Mouse (Mus musculus): ENCODE data around the gene Zmynd8. TPM values are rescaled to one million over a fixed set of nuclear protein-coding genes. Genes with fewer than 3 reads are reported as not detected.

Zmynd8 gene
- polyA plus RNA-seq, 1 experiment from 2014 or later = 57.6 TPM

DNA sequence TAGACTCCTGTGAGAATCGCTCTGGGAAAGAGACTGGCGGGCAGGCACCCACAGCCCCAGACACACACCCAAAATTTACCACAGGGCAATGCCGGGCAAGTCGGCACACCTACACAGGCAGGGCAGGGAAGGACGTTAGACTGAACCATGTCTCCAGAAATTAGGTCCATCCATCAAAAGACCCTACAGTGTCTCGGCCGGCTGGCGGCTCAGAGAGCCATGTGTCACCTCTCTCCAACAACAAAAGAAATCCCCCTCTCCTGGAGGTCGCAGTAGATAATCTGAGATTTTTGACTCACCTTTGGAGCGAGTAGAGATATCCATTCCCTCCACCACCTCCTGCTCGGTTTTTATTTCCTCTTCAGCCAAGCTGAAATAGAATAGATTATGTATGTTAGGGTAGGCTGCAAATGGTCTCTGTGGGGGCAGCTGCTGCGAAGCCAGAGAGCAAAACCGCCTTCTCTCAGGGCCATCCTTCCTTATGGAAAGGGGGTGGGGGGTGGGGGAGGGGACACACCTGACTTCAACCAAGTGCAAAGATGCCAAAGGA, 23.3 kb downstream of the Zmynd8 start:
- Histone ChIP-seq H3K36me3 (ENCODE audit: control insufficient read depth, insufficient read depth, low read length) (peaks cover 29% of the 10 kb centered on the region; the same call in 1 of the 2 replicates), H3K9me3 (ENCODE audit: control insufficient read depth, low read depth, low read length) (no peaks in the 10 kb centered on the region), H3K9ac (replicated peaks; ENCODE audit: low read depth, low read length) (no peak overlapping the region; the same call in 1 of the 2 replicates), H3K27me3 (ENCODE audit: control insufficient read depth, insufficient read depth, low read length) (no peaks in the 10 kb centered on the region), H3K4me2 (replicated peaks; ENCODE audit: low read depth, low read length) (peak overlapping the region; percentile 19), H3K4me1 (ENCODE audit: control insufficient read depth, insufficient read depth, low read length) (peaks cover 70% of the 10 kb centered on the region), H3K27ac (ENCODE audit: low read length) (peak overlapping the region; percentile 87), H3K4me3 (ENCODE audit: low read depth, low read length) (no peak overlapping the region)
- WGBS = 22% methylated on average over 13 of the region's 13 CpGs
- ATAC-seq (ENCODE audit: insufficient number of reproducible peaks, insufficient read depth, low FRiP score, low read depth) = no peak

- no peaks in the 10 kb centered on the region for H3K27me3 ChIP-seq (ENCODE audit: control insufficient read depth, insufficient read depth, low read length)
- peaks cover 29% of the 10 kb centered on the region; the same call in 1 of the 2 replicates for H3K36me3 ChIP-seq (ENCODE audit: control insufficient read depth, insufficient read depth, low read length)
- H3K4me2 ChIP-seq (replicated peaks; ENCODE audit: low read depth, low read length) = peak overlapping the region; percentile 19
- peak; percentile 81 for ATAC-seq (ENCODE audit: insufficient number of reproducible peaks, insufficient read depth, low FRiP score, low read depth)
- no peak overlapping the region; the same call in 1 of the 2 replicates for H3K9ac ChIP-seq (replicated peaks; ENCODE audit: low read depth, low read length)
- WGBS = 31% methylated on average over 13 of the region's 13 CpGs
- H3K9me3 ChIP-seq (ENCODE audit: control insufficient read depth, low read depth, low read length) = no peaks in the 10 kb centered on the region
- peaks cover 65% of the 10 kb centered on the region for H3K4me1 ChIP-seq (ENCODE audit: control insufficient read depth, insufficient read depth, low read length)
- peak overlapping the region; percentile 87 for H3K27ac ChIP-seq (ENCODE audit: low read length)
- H3K4me3 ChIP-seq (ENCODE audit: low read depth, low read length) = no peak overlapping the region
Observed at GRCm38 (mm10) chr2:165874461-165875339, 24.1 kb downstream of the Zmynd8 start.

DNA sequence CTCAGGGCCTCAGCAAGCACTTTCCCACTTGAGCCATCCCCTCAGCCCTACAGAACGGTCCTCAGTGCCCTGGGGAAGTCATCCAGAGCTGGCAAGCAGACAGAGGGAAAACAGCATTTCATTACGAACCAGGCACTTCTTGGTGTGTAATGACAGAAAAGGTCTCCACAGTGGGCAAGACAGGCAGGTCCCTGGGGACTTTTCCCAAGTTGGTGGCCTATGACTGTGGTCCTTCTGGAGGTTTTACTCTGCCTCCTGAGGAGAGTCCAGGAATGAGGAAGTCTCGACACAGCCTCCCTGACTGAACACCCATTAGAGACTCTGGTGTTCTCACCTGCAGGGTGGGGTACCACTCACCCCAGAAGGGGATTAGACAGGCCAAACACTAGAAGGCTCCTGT, 25.0 kb downstream of the Zmynd8 start:
- 60% methylated on average over 3 of the region's 3 CpGs for WGBS

DNA sequence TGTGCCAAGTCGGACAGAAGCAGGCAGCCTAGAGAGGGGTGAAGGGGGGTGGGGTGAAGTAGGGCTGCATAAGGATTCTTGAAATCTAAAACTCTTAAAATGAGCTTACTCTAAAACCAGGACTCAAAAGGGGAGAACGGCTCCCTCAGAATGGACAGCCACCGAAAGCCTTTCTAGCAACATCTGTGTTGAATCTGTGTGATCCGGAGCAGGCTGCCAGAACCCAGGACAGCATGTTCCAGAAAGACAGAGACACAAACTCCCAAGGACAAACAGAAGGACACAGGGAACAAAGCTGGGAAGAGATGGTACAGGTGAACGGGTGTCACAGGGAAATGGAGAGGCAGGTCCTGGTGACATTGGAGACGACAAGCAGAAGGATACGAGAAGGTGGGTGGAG, 25.6 kb downstream of the Zmynd8 start:
- no peak overlapping the region for H3K9ac ChIP-seq (replicated peaks; ENCODE audit: low read depth, low read length)
- H3K4me2 ChIP-seq (replicated peaks; ENCODE audit: low read depth, low read length) = no peak overlapping the region
- no peak overlapping the region for H3K27ac ChIP-seq (ENCODE audit: low read length)
- peaks cover 29% of the 10 kb centered on the region; the same call in 1 of the 2 replicates for H3K36me3 ChIP-seq (ENCODE audit: control insufficient read depth, insufficient read depth, low read length)
- H3K27me3 ChIP-seq (ENCODE audit: control insufficient read depth, insufficient read depth, low read length) = no peaks in the 10 kb centered on the region
- H3K9me3 ChIP-seq (ENCODE audit: control insufficient read depth, low read depth, low read length) = no peaks in the 10 kb centered on the region
- peaks cover 66% of the 10 kb centered on the region for H3K4me1 ChIP-seq (ENCODE audit: control insufficient read depth, insufficient read depth, low read length)
- ATAC-seq (ENCODE audit: insufficient number of reproducible peaks, insufficient read depth, low FRiP score, low read depth) = no peak
- 74% methylated on average over 7 of the region's 7 CpGs for WGBS
- no peak overlapping the region for H3K4me3 ChIP-seq (ENCODE audit: low read depth, low read length)

More for the DNA sequence above, 25.0 kb downstream of the Zmynd8 start:
- Histone ChIP-seq H3K9me3 (ENCODE audit: control insufficient read depth, low read depth, low read length) (no peaks in the 10 kb centered on the region), H3K4me1 (ENCODE audit: control insufficient read depth, insufficient read depth, low read length) (peaks cover 61% of the 10 kb centered on the region), H3K36me3 (ENCODE audit: control insufficient read depth, insufficient read depth, low read length) (peaks cover 29% of the 10 kb centered on the region; the same call in 1 of the 2 replicates), H3K27ac (ENCODE audit: low read length) (peak overlapping the region; percentile 87; the same call in 1 of the 2 replicates), H3K9ac (replicated peaks; ENCODE audit: low read depth, low read length) (no peak overlapping the region), H3K4me3 (ENCODE audit: low read depth, low read length) (no peak overlapping the region), H3K27me3 (ENCODE audit: control insufficient read depth, insufficient read depth, low read length) (no peaks in the 10 kb centered on the region), H3K4me2 (replicated peaks; ENCODE audit: low read depth, low read length) (no peak overlapping the region)
- no peak for ATAC-seq (ENCODE audit: insufficient number of reproducible peaks, insufficient read depth, low FRiP score, low read depth)

DNA sequence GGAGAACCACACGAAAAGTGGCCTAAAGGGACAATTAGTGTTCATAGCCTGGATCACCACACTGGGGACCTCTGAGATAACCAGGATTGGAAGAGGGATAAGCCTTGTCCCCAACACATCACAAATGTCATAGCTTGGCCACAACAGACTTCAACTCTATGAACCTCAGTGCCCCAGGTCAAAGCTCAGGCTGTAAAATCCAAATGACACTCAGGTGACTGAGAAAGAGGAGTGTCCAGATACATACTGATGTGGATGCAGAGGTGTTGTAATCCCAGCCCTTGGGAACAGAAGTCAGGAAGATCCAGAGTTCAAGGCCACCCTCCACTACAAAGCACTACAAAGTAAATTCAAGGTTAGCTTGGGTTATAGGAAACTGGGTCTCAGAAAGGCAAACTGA, 29.6 kb downstream of the Zmynd8 start:
- Histone ChIP-seq H3K27me3 (ENCODE audit: control insufficient read depth, insufficient read depth, low read length) (no peaks in the 10 kb centered on the region), H3K4me3 (ENCODE audit: low read depth, low read length) (no peak overlapping the region), H3K4me1 (ENCODE audit: control insufficient read depth, insufficient read depth, low read length) (peaks cover 42% of the 10 kb centered on the region), H3K27ac (ENCODE audit: low read length) (no peak overlapping the region; the same call in 1 of the 2 replicates), H3K36me3 (ENCODE audit: control insufficient read depth, insufficient read depth, low read length) (peaks cover 26% of the 10 kb centered on the region; the same call in 1 of the 2 replicates), H3K9ac (replicated peaks; ENCODE audit: low read depth, low read length) (no peak overlapping the region), H3K4me2 (replicated peaks; ENCODE audit: low read depth, low read length) (no peak overlapping the region), H3K9me3 (ENCODE audit: control insufficient read depth, low read depth, low read length) (no peaks in the 10 kb centered on the region)
- WGBS = 58% methylated on average over 1 of the region's 1 CpGs
- ATAC-seq (ENCODE audit: insufficient number of reproducible peaks, insufficient read depth, low FRiP score, low read depth) = no peak

GRCm38 (mm10) chr2:165868522-165869175, 30.2 kb downstream of the Zmynd8 start:
- no peak overlapping the region for H3K9ac ChIP-seq (replicated peaks; ENCODE audit: low read depth, low read length)
- H3K4me1 ChIP-seq (ENCODE audit: control insufficient read depth, insufficient read depth, low read length) = peaks cover 40% of the 10 kb centered on the region
- no peaks in the 10 kb centered on the region for H3K27me3 ChIP-seq (ENCODE audit: control insufficient read depth, insufficient read depth, low read length)
- peaks cover 21% of the 10 kb centered on the region; the same call in 1 of the 2 replicates for H3K36me3 ChIP-seq (ENCODE audit: control insufficient read depth, insufficient read depth, low read length)
- H3K9me3 ChIP-seq (ENCODE audit: control insufficient read depth, low read depth, low read length) = no peaks in the 10 kb centered on the region
- H3K4me2 ChIP-seq (replicated peaks; ENCODE audit: low read depth, low read length) = no peak overlapping the region
- 51% methylated on average over 8 of the region's 8 CpGs for WGBS
- peak overlapping the region; percentile 29; the same call in 1 of the 2 replicates for H3K27ac ChIP-seq (ENCODE audit: low read length)
- peak; percentile 47; the same call in 1 of the 2 replicates for ATAC-seq (ENCODE audit: insufficient number of reproducible peaks, insufficient read depth, low FRiP score, low read depth)
- no peak overlapping the region for H3K4me3 ChIP-seq (ENCODE audit: low read depth, low read length)

DNA sequence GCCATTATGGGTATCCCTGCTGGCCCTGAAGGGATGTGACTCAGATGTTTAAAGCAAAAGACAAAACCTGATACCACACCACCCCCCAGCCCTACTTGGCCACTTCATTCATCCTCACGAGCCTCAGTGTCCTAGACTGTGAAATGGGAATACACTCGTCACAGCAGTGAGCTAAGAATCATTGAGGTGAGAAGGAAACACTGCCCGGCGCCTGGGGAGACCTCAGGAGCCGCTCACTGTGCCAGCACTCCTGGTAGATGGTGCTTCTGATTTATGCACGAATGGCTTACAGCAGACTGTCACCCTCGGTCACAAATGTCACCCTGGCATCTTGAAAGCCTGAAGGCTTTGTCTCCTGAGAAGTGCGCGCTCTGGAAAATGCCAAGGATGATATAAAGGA, 31.3 kb downstream of the Zmynd8 start:
- Histone ChIP-seq H3K36me3 (ENCODE audit: control insufficient read depth, insufficient read depth, low read length) (peaks cover 12% of the 10 kb centered on the region; the same call in 1 of the 2 replicates), H3K9me3 (ENCODE audit: control insufficient read depth, low read depth, low read length) (no peaks in the 10 kb centered on the region), H3K27ac (ENCODE audit: low read length) (peak overlapping the region; percentile 82; the same call in 1 of the 2 replicates), H3K4me3 (ENCODE audit: low read depth, low read length) (no peak overlapping the region), H3K4me1 (ENCODE audit: control insufficient read depth, insufficient read depth, low read length) (peaks cover 34% of the 10 kb centered on the region), H3K27me3 (ENCODE audit: control insufficient read depth, insufficient read depth, low read length) (no peaks in the 10 kb centered on the region), H3K9ac (replicated peaks; ENCODE audit: low read depth, low read length) (no peak overlapping the region), H3K4me2 (replicated peaks; ENCODE audit: low read depth, low read length) (no peak overlapping the region)
- no peak for ATAC-seq (ENCODE audit: insufficient number of reproducible peaks, insufficient read depth, low FRiP score, low read depth)
- 85% methylated on average over 9 of the region's 9 CpGs for WGBS

DNA sequence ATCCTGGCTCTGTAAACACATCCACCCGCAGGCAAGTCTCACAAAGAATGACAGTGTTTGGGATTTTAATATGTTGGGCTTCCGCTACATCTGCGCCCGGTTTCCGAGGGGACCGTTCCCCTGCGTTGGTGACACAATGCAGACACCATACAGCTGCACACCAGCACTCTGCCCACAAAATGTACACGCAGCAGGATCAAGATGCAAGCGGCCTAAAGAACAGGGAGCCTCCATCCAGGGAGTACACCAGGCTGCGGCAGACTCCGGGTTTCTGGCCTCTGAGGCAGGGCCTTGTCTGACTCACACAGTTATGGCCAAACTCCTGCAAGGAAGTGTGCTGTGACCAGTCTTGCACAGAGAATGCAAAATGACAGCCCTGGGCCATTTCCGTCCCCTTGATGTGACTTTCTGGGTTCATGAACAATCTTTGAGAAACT, 31.8 kb downstream of the Zmynd8 start:
- 38% methylated on average over 12 of the region's 12 CpGs for WGBS
- Histone ChIP-seq H3K27me3 (ENCODE audit: control insufficient read depth, insufficient read depth, low read length) (no peaks in the 10 kb centered on the region), H3K27ac (ENCODE audit: low read length) (peak overlapping the region; percentile 82; the same call in 1 of the 2 replicates), H3K9ac (replicated peaks; ENCODE audit: low read depth, low read length) (0 out of 2 replicates have a peak overlapping the region, but pooled peaks have one; percentile 7), H3K4me2 (replicated peaks; ENCODE audit: low read depth, low read length) (0 out of 2 replicates have a peak overlapping the region, but pooled peaks have one; percentile 7), H3K36me3 (ENCODE audit: control insufficient read depth, insufficient read depth, low read length) (peaks cover 15% of the 10 kb centered on the region), H3K4me3 (ENCODE audit: low read depth, low read length) (no peak overlapping the region), H3K4me1 (ENCODE audit: control insufficient read depth, insufficient read depth, low read length) (peaks cover 34% of the 10 kb centered on the region), H3K9me3 (ENCODE audit: control insufficient read depth, low read depth, low read length) (no peaks in the 10 kb centered on the region)
- ATAC-seq (ENCODE audit: insufficient number of reproducible peaks, insufficient read depth, low FRiP score, low read depth) = peak; percentile 9; the same call in 1 of the 2 replicates
